Mouse (Mus musculus) stomach, embryonic 15.5 days (tissue): Measurements from ENCODE around the gene Pitpnm3. TPM values are rescaled to one million over a fixed set of nuclear protein-coding genes. Genes with fewer than 3 reads are reported as not detected.

ENCODE experiments used
- ATAC-seq: fragments of 200-750 bp; cut with Nextera tagmentation; 2 replicates; pipeline ENCODE4 v1.8.0; 2017; ENCODE audit warnings: low read depth, moderate number of reproducible peaks, moderate TSS enrichment; ENCODE audit not compliant: insufficient read depth, low FRiP score
- H3K27ac ChIP-seq: fragments of 300-500 bp; sonication (generic); 2 replicates; pipeline ENCODE4 v1.5.1; 2015; ENCODE audit warnings: mild to moderate bottlenecking, inconsistent platforms
- H3K27me3 ChIP-seq: fragments of 300-500 bp; sonication (generic); replicated peaks from 2 replicates; pipeline ENCODE4 v1.6.1; 2015; ENCODE audit warnings: inconsistent platforms
- H3K36me3 ChIP-seq: fragments of 300-500 bp; sonication (generic); 2 replicates; pipeline ENCODE4 v1.6.1; 2015; ENCODE audit warnings: inconsistent platforms
- H3K4me1 ChIP-seq: fragments of 300-500 bp; sonication (generic); 2 replicates; pipeline ENCODE4 v1.6.1; 2015; ENCODE audit warnings: inconsistent platforms
- H3K4me2 ChIP-seq: fragments of 300-500 bp; sonication (generic); 2 replicates; pipeline ENCODE4 v1.6.1; 2015; ENCODE audit warnings: mild to moderate bottlenecking, inconsistent platforms
- H3K4me3 ChIP-seq: fragments of 300-500 bp; sonication (generic); replicated peaks from 2 replicates; pipeline ENCODE4 v1.5.1; 2015; ENCODE audit warnings: inconsistent platforms
- H3K9ac ChIP-seq: fragments of 300-500 bp; sonication (generic); 2 replicates; pipeline ENCODE4 v1.6.1; 2015; ENCODE audit warnings: inconsistent platforms
- H3K9me3 ChIP-seq: fragments of 300-500 bp; sonication (generic); 2 replicates; pipeline ENCODE4 v1.6.1; 2016; ENCODE audit warnings: inconsistent platforms
- WGBS: fragments of 180-500 bp; shearing (Covaris S2); methylation state at CpG from one replicate; pipeline ENCODE4 v1.1.7; 2015; 5-methylcytosine and 5-hydroxymethylcytosine counted together
- polyA plus RNA-seq: library from polyadenylated mRNA; unstranded; fragments of >200 nt; fragmentation: Nextera tagmentation; extraction: Ambion mirVana; gene quantifications from 2 replicates; pipeline ENCODE4 v1.2.1, GENCODE M21; 2015

Pitpnm3 gene
- polyA plus RNA-seq, 1 experiment from 2014 or later = 0.53 TPM

GRCm38 (mm10) chr11:72029143-72029542 lies 106.4 kb downstream of the Pitpnm3 start:
- H3K9me3 ChIP-seq = no peaks in the 10 kb centered on the region

GRCm38 (mm10) chr11:72027836-72028235 lies 107.7 kb downstream of the Pitpnm3 start:
- no peaks in the 10 kb centered on the region for H3K36me3 ChIP-seq
- no peak overlapping the region for H3K4me2 ChIP-seq
- ATAC-seq = no peak
- no peaks in the 10 kb centered on the region for H3K9me3 ChIP-seq
- H3K4me3 ChIP-seq = no peak overlapping the region
- 71% methylated on average over 9 of the region's 9 CpGs for WGBS
- H3K9ac ChIP-seq = no peak overlapping the region
- no peaks in the 10 kb centered on the region for H3K27me3 ChIP-seq
- 0 out of 2 replicates have a peak, but pooled peaks cover 2% of the 10 kb centered on the region for H3K4me1 ChIP-seq
- no peak overlapping the region for H3K27ac ChIP-seq

More at GRCm38 (mm10) chr11:72029143-72029542, 106.4 kb downstream of the Pitpnm3 start:
- no peaks in the 10 kb centered on the region for H3K27me3 ChIP-seq
- ATAC-seq = no peak
- H3K27ac ChIP-seq = no peak overlapping the region
- H3K4me2 ChIP-seq = peak overlapping the region; percentile 23; the same call in 1 of the 2 replicates
- WGBS = 21% methylated on average over 23 of the region's 23 CpGs
- H3K9ac ChIP-seq = no peak overlapping the region
- no peaks in the 10 kb centered on the region for H3K36me3 ChIP-seq
- no peak overlapping the region for H3K4me3 ChIP-seq
- 0 out of 2 replicates have a peak, but pooled peaks cover 2% of the 10 kb centered on the region for H3K4me1 ChIP-seq

- no peak overlapping the region for H3K9ac ChIP-seq
- ATAC-seq = no peak
- H3K4me3 ChIP-seq = no peak overlapping the region
- H3K27me3 ChIP-seq = no peaks in the 10 kb centered on the region
- no peaks in the 10 kb centered on the region for H3K9me3 ChIP-seq
- no peak overlapping the region for H3K27ac ChIP-seq
- WGBS = 94% methylated on average over 9 of the region's 9 CpGs
- no peak overlapping the region for H3K4me2 ChIP-seq
- H3K36me3 ChIP-seq = no peaks in the 10 kb centered on the region
- 0 out of 2 replicates have a peak, but pooled peaks cover 2% of the 10 kb centered on the region for H3K4me1 ChIP-seq
Measured at GRCm38 (mm10) chr11:72026516-72026915, 109.1 kb downstream of the Pitpnm3 start.

- 38% methylated on average over 5 of the region's 5 CpGs for WGBS
- 0 out of 2 replicates have a peak, but pooled peaks cover 2% of the 10 kb centered on the region for H3K4me1 ChIP-seq
- no peak overlapping the region for H3K4me3 ChIP-seq
- no peaks in the 10 kb centered on the region for H3K36me3 ChIP-seq
- no peak for ATAC-seq
- no peak overlapping the region for H3K27ac ChIP-seq
- no peak overlapping the region for H3K9ac ChIP-seq
- no peaks in the 10 kb centered on the region for H3K27me3 ChIP-seq
- H3K9me3 ChIP-seq = no peaks in the 10 kb centered on the region
- H3K4me2 ChIP-seq = no peak overlapping the region
Measured at GRCm38 (mm10) chr11:72025843-72026242, 109.7 kb downstream of the Pitpnm3 start.

- Histone ChIP-seq H3K36me3 (no peaks in the 10 kb centered on the region), H3K4me1 (0 out of 2 replicates have a peak, but pooled peaks cover 2% of the 10 kb centered on the region), H3K9ac (no peak overlapping the region), H3K9me3 (no peaks in the 10 kb centered on the region), H3K4me2 (no peak overlapping the region), H3K4me3 (no peak overlapping the region), H3K27ac (no peak overlapping the region), H3K27me3 (no peaks in the 10 kb centered on the region)
- ATAC-seq = no peak
- WGBS = 17% methylated on average over 5 of the region's 5 CpGs
Measured at GRCm38 (mm10) chr11:72024193-72024781, 111.3 kb downstream of the Pitpnm3 start.

- ATAC-seq = no peak
- Histone ChIP-seq H3K36me3 (no peaks in the 10 kb centered on the region), H3K4me2 (no peak overlapping the region), H3K9ac (no peak overlapping the region), H3K4me1 (0 out of 2 replicates have a peak, but pooled peaks cover 2% of the 10 kb centered on the region), H3K9me3 (no peaks in the 10 kb centered on the region), H3K4me3 (no peak overlapping the region), H3K27me3 (no peaks in the 10 kb centered on the region), H3K27ac (no peak overlapping the region)
- 44% methylated on average over 8 of the region's 10 CpGs for WGBS
Measured at GRCm38 (mm10) chr11:72023581-72023980, 112.0 kb downstream of the Pitpnm3 start.

- Histone ChIP-seq H3K4me1 (0 out of 2 replicates have a peak, but pooled peaks cover 2% of the 10 kb centered on the region), H3K4me3 (no peak overlapping the region), H3K27ac (no peak overlapping the region), H3K4me2 (no peak overlapping the region), H3K36me3 (no peaks in the 10 kb centered on the region), H3K9me3 (no peaks in the 10 kb centered on the region), H3K27me3 (no peaks in the 10 kb centered on the region), H3K9ac (no peak overlapping the region)
- WGBS = 59% methylated on average over 6 of the region's 6 CpGs
- peak; percentile 37; the same call in 1 of the 2 replicates for ATAC-seq
Measured at GRCm38 (mm10) chr11:72022827-72023226, 112.8 kb downstream of the Pitpnm3 start.

- 57% methylated on average over 4 of the region's 4 CpGs for WGBS
- Histone ChIP-seq H3K9ac (no peak overlapping the region), H3K4me1 (0 out of 2 replicates have a peak, but pooled peaks cover 2% of the 10 kb centered on the region), H3K4me2 (no peak overlapping the region), H3K27ac (no peak overlapping the region), H3K36me3 (no peaks in the 10 kb centered on the region), H3K9me3 (no peaks in the 10 kb centered on the region), H3K4me3 (no peak overlapping the region), H3K27me3 (no peaks in the 10 kb centered on the region)
- no peak for ATAC-seq
Measured at GRCm38 (mm10) chr11:72021015-72021414, 114.6 kb downstream of the Pitpnm3 start.

- H3K27me3 ChIP-seq = no peaks in the 10 kb centered on the region
- H3K4me1 ChIP-seq = no peaks in the 10 kb centered on the region
- H3K4me2 ChIP-seq = no peak overlapping the region
- H3K9ac ChIP-seq = no peak overlapping the region
- no peaks in the 10 kb centered on the region for H3K36me3 ChIP-seq
- H3K27ac ChIP-seq = no peak overlapping the region
- no peak overlapping the region for H3K4me3 ChIP-seq
- H3K9me3 ChIP-seq = no peaks in the 10 kb centered on the region
- 70% methylated on average over 9 of the region's 9 CpGs for WGBS
- no peak for ATAC-seq
Measured at GRCm38 (mm10) chr11:72017253-72017601, 118.4 kb downstream of the Pitpnm3 start.

- 77% methylated on average over 13 of the region's 13 CpGs for WGBS
- no peak overlapping the region for H3K4me3 ChIP-seq
- H3K9ac ChIP-seq = no peak overlapping the region
- H3K36me3 ChIP-seq = no peaks in the 10 kb centered on the region
- H3K4me1 ChIP-seq = no peaks in the 10 kb centered on the region
- no peak for ATAC-seq
- H3K27ac ChIP-seq = no peak overlapping the region
- no peaks in the 10 kb centered on the region for H3K9me3 ChIP-seq
- H3K4me2 ChIP-seq = no peak overlapping the region
- no peaks in the 10 kb centered on the region for H3K27me3 ChIP-seq
Measured at GRCm38 (mm10) chr11:72016518-72017252, 118.9 kb downstream of the Pitpnm3 start.

GRCm38 (mm10) chr11:72014674-72015073 lies 120.9 kb downstream of the Pitpnm3 start:
- H3K4me1 ChIP-seq = peaks cover 13% of the 10 kb centered on the region; the same call in 1 of the 2 replicates
- no peak overlapping the region for H3K9ac ChIP-seq
- H3K27me3 ChIP-seq = no peaks in the 10 kb centered on the region
- ATAC-seq = no peak
- H3K4me3 ChIP-seq = no peak overlapping the region
- H3K4me2 ChIP-seq = no peak overlapping the region
- WGBS = 72% methylated on average over 4 of the region's 4 CpGs
- no peaks in the 10 kb centered on the region for H3K36me3 ChIP-seq
- H3K9me3 ChIP-seq = no peaks in the 10 kb centered on the region
- H3K27ac ChIP-seq = no peak overlapping the region

GRCm38 (mm10) chr11:72011955-72012354 lies 123.6 kb downstream of the Pitpnm3 start:
- H3K27ac ChIP-seq = no peak overlapping the region
- no peaks in the 10 kb centered on the region for H3K9me3 ChIP-seq
- 64% methylated on average over 1 of the region's 1 CpGs for WGBS
- H3K4me1 ChIP-seq = peaks cover 13% of the 10 kb centered on the region; the same call in 1 of the 2 replicates
- no peak overlapping the region for H3K4me3 ChIP-seq
- no peaks in the 10 kb centered on the region for H3K27me3 ChIP-seq
- H3K4me2 ChIP-seq = no peak overlapping the region
- no peak overlapping the region for H3K9ac ChIP-seq
- no peak for ATAC-seq
- no peaks in the 10 kb centered on the region for H3K36me3 ChIP-seq
